Mouse (Mus musculus) cerebellum, adult 18-20 months (tissue): Measurements from ENCODE around the gene Dop1b.
"Not testable (repeated sequence)": the region's sequence is repeated elsewhere in the genome, so short reads cannot be mapped to it uniquely, and the experiment has no call there.

ENCODE experiments used
- DNase-seq, 2 experiments: peaks; one replicate each; pipeline ENCODE4 v3.0.0; 2021

The Dop1b gene

GRCm38 (mm10) chr16:93797841-93798492 lies 86.3 kb downstream of the Dop1b start:
- peak; percentile 25 to 29 for DNase-seq

GRCm38 (mm10) chr16:93798623-93799022 lies 86.9 kb downstream of the Dop1b start:
- no peak for DNase-seq

DNA sequence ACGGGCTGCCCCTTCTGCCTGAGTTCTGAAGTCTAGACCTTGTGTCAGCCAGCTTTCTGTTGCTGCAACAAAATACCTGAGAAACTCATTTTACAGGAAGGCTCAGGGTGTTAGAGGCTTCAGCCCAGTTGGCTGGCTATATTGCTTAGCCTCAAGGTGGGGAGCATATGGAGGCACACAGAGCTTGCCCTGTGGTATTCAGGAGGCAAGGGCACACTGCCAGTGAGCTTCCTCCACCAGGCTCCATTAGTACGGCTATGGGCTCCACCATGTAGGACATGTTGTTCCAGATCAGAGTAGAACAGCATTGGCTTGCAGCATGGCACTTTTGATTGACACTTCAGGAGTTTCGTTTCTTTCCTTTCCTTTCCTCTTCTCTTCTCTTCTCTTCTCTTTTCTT lies 87.4 kb downstream of the Dop1b start:
- DNase-seq, result peak; percentile 48 to 52

DNA sequence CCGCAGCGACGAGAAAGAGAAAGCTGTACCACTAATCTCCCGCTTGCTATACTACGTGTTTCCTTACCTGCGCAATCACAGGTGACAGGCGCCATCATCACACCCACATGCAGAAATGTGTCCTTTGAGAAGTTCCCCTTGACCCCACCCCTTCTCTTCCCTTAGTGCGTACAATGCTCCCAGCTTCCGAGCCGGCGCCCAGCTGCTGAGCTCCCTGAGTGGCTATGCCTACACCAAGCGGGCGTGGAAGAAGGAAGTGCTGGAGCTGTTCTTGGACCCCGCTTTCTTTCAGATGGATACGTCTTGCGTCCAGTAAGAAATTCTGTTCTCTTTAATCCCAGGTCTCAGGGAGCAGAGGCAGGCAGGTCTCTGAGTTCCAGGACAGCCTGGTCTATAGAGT lies 88.2 kb downstream of the Dop1b start:
- DNase-seq, result no peak

DNA sequence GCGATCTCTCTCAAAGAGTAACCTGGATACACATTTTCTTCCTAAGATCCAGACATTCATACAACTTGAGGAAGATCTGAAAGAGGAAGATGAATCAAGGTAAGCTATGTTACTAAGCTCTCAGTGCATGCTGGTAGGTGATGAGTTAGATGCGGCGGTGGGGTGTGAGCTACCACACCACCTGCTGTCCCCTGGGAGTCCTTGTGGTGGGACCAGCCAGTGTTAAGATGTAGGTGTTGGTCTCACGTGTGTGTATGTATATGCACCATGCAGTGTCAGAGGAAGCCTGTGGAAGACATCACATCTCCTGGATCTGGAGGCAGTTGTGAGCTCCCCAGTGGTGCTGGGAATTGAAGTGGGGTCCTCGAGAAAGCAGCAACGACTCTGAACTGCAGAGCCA lies 95.5 kb downstream of the Dop1b start:
- DNase-seq, result no peak

GRCm38 (mm10) chr16:93807961-93808554 lies 96.4 kb downstream of the Dop1b start:
- no peak for DNase-seq

DNA sequence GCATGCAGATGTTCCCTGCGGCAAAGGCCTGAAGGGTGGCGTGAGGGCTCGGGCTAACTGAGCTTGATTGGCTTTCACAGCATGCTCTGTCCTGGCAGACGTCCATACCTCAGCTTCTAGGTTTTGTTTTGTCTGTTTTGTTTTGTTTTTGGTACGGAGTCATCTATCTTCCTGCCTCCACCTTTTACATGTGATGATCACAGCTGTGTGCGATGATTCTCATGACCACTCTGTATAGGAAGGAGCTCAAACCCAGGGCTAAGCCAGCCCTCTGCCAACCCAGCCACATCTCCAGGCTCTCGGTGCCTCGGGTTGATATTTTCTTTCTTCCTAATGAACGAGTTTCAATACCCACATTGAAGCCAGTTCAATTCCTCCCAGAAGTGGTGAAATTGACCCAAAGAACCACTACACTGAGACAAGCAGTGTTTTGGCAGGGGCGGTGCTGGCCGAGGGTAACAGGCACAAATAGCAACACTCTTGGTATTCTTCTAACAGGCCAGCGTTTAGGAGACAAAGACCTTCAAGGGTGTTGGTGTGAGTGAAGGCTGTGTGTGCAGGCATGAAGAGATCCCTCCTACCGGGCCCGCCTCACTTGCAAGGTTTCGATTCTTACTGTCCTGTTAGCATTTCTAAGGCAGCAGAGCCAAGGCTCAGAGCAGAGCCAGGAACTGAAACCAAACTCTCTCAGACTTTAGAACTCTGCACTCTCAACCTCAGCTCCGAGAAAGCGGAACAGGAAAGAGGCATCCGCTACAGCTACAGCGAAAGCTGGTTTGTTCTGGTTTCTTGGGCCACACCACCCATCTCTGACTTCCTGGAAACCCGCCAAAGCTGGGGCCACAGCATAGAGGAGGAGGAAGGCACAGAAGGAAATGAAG lies 104.4 kb downstream of the Dop1b start:
- DNase-seq, result no peak

DNA sequence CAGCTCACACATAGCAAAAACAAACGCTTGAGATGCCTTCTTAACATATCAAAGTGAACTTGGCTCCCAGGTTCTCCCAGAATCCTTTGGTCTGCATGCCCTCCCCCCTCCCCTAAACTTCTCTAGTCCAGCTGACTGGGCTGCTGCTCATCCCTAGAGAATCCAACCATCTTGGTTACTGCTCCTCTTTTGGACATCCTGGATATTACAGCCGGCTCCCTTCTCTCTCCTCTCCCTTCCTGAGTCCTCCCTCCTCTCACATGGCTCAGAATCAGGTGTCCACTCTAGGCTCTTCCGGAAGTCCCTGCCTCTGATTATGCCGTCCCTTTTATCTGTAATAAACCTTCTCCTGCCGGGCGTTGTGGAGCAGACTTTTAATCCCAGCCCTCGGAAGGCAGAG lies 105.2 kb downstream of the Dop1b start:
- DNase-seq, result no peak

DNA sequence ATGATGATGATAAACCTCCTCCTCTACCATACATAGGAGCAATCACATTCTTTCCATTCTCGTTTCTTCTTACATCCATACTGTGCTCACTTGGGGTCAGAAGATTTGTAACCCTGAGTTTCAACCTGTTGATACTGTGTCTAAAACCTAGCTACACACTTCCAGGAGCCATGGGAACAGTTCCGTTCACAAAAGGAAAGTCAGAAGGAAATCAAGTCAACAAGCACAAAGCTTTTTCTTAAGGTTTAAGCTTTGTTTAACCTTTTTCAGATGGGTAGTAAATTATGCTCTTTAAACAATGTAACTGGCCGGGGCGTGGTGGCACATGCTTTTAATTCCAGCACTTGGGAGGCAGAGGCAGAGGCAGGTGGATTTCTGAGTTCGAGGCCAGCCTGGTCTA lies 105.7 kb downstream of the Dop1b start:
- DNase-seq, result no peak

DNA sequence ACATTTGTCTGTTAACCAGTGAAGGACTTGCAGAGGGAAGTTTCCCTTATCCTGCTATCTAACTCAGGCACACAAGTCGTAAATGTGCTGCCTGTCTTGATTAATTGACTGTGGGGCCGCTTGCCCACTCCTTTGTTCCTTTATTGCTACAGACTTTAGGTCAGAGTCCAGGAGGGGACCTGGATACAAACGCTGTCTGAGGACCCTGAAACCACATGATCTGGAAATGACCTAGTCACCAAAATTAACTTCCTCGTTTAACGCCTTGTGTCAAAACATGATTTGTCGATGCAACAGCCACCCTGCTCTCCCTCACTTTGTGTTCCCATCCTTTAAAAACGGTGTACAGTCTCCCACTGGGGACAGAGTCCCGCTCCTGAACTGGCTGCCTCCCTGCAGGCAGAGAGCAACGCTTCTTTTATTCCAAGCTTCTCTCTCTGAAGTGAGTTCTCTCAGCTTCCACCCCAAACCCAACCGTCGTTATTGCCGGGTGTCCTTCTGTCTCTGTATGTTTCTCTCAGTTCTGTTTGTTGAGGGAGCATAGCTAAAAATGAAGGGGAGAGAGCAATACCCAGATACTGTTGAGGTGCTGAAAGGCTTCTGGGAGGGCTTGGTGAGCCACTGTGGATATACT lies 107.1 kb downstream of the Dop1b start:
- no peak for DNase-seq

DNA sequence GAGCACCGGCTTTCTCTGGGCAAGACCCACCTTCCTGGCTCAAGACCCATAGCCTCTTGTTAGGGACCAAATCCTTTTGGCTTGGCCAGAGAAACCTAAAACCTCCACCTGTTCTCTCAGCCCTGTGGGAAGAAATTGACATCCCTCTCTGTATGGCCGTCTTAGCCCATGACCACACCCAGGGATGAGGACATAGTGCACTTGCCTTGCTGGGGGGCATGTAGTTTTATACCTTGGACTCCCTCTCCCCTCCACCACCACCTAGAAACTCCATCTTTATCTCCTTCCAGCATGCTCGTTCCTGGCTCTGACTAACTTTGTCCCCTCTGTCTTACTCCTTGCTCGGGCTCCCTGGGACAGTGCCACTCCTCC lies 107.6 kb downstream of the Dop1b start:
- no peak for DNase-seq

GRCm38 (mm10) chr16:93820040-93820439 lies 108.3 kb downstream of the Dop1b start:
- no peak for DNase-seq

DNA sequence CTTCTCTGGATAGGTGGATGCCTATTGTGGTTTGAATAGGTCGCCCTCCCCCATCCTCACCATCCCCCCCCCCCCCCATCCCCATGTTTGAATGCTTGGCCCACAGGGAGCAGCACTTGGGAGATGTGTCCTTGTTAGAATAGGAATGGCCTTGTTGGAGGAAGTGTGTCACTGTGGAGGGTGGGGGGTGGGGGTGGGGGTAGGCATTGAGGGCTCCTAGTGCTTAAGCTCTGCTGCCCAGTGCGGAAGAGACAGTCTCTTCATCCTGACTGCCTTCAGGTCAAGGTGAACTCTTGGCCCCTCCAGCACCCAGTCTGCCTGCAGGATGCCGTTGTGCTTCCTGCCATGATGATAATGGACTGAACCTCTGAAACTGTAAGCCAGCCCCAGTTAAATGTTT lies 110.0 kb downstream of the Dop1b start:
- no peak for DNase-seq

DNA sequence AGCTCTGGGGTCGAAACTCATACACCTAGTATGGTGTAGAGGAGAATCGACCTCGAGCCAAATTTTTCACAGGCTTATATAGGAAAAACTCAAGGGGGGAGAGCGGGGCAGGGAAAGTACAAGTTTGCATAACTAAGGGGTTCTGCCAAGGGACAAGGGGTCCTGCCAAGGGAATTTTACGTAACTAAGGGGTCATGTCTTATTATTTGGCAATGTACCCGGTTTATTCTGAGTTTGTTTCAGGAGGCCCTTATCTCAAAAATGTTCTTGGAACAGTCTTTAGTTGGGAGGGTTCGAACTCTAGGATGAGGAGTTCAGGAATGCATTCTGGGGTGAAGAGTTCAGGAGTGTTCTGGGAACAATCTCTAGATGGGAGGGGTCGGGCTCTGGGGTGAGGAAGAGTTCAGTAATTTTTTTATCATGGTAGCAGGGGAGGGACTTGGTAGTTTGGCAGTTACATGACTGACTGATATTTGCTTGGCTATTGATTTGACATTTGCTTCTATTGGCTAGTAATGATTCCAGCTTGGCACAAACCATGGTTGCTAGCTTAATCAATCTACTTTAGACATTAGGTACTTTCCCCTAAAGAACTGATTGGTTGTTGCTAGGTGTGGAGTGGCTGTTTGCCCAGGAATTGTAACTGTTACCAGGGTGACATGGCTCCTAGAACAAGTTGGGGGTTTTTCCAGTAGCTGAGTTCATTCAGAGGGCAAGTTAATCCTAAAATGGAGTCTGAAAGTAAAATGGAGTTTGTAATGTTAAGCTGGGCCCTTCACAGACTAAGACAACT lies 110.9 kb downstream of the Dop1b start:
- not testable (repeated sequence) for DNase-seq

DNA sequence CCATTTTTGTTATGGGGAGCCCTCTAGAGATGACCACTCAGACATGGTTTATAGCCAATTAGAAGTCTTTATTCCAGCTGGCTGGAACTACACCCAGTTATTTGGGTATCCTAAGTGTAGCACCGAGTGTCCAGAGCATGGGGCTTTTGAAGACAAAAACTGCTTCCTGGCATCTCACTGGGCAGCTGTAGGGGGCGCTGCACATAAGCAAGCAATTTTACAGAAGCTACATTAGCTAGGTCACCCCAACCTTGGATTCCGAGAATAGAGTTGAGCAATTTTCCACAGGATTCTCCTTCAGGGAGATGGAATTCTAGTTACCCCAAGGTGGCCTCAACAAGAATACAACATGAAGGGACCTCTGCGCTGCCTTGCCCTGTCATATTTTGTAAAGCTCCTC lies 113.1 kb downstream of the Dop1b start:
- DNase-seq, result no peak

DNA sequence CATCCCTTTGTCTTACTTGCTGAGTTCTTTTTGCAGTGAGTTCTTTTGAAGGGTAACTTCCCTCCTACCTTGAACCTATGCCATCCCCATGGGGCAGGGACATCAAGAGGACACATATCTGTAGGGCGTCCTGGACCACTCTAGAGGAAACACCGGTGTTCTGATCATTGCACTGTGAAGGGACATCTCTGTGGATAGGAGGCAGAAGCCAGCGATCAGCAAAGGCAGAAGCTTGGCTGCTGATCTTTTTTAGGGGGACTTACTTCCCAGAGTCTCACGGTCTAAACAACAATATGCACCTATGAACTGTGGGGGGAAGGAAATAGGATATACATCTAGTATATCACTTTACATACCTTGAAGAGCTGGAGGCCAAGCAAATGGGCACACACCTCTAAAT lies 113.8 kb downstream of the Dop1b start:
- DNase-seq, result no peak

DNA sequence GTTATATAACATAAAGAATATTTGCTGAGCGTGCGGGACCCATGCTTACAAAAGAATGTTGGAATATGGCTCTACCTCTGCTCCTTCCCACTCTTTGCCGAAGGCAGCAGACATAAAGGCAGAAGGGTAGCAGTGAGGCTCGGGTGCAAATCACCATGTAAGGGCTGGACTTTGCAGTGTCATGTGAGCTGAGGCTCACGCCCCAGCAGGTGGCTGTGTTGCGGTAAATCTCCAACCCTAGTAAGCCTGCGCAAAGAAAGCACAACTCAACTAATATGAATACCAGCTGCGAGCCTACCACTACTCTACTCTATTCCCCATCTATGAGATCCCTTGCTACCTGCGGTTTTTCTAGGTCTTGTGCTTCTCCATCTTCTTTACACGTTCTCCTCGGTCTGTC lies 114.3 kb downstream of the Dop1b start:
- no peak for DNase-seq

- DNase-seq, result not testable (repeated sequence)
Observed at GRCm38 (mm10) chr16:93826478-93826877, 114.8 kb downstream of the Dop1b start.

- DNase-seq, result no peak
Observed at GRCm38 (mm10) chr16:93826909-93827308, 115.2 kb downstream of the Dop1b start.

DNA sequence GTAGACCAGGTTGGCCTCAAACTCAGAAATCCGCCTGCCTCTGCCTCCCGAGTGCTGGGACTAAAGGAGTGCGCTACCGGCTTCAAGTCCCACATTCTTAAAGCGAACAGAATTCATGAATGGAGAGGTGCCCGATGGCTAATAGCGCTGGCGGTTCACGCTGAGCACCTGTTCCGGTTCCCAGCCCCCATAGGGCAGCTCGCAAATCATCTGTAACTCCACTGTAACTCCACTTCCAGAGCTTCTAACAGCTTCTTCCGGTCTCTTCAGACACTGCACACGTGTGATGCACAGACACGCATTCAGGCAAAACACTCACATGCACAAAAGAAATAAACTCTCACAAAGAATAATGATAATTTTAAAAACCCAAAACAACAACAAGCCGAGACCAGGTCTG lies 117.8 kb downstream of the Dop1b start:
- no peak for DNase-seq

DNA sequence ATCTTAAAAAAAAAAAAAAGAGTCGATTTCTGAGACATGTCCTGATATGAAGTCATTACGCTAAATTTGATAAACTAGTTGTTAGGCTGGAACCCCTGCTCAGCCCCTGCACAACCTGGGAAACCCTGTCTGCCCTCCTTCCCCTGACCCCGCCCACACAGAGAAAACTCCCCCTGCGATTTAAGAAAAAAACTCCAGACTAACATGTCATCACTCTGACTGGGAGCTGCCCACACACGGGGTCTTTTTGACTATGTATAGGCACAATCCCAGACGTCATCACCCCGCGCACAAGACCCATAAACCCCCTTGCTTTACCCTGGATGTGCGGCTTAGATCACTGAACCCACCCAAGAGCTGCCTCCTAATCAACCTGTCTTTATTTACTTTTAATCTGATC lies 118.4 kb downstream of the Dop1b start:
- no peak for DNase-seq

- no peak for DNase-seq
Observed at GRCm38 (mm10) chr16:93830916-93831315, 119.2 kb downstream of the Dop1b start.
